In genomic region chr10:118495362-118495761, GRCm38 (mm10) we compare ENCODE assay signal across 29 mouse cellular contexts. TPM values are rescaled to one million over a fixed set of nuclear protein-coding genes. Genes with fewer than 3 reads are reported as not detected.
DNase-seq lines count a peak whose midpoint lies in the region; ATAC-seq lines count a peak whose summit lies in the region.
"Had no signal": no experiment of that assay in that cellular context is flagged by ENCODE, and none has a peak within 500 bp of the region (broad histone marks: within the 10 kb centered on the region; RNA-seq: fewer than 3 reads in every experiment).

No protein-coding gene starts in this region.

- DNase-seq in spleen, postnatal 36 days (ENCODE audit: low spot score in 2 of 2): peak; percentile 63 to 75
- no peak for DNase-seq in spleen, postnatal 10 days (ENCODE audit: low spot score in 2 of 2)
- DNase-seq in splenic B cell, adult 2 months (ENCODE audit: low read depth, low spot score): peak; percentile 76
- DNase-seq in kidney, postnatal 4 days: no peak
- DNase-seq: adrenal gland, adult 2 months; adrenal gland, postnatal 14 days; cerebellum, adult 11 months; cerebellum, adult 2 months; cerebellum, adult 9-11 months; cerebellum, postnatal 25 days; gastrocnemius, postnatal 25 days; heart, adult 18-20 months; heart, postnatal 14 days; heart, postnatal 4 days had no signal

- no peaks in the 10 kb centered on the region for H3K27me3 ChIP-seq in splenic B cell, adult 2 months (ENCODE audit: control insufficient read depth, insufficient read depth, low read length, poor library complexity, severe bottlenecking)
- no peaks in the 10 kb centered on the region for H3K27me3 ChIP-seq in hindbrain, embryonic 13.5 days
- H3K27me3 ChIP-seq: embryonic facial prominence, embryonic 12.5 days; embryonic facial prominence, embryonic 15.5 days; forebrain, embryonic 12.5 days; forebrain, embryonic 15.5 days; heart, embryonic 13.5 days; hindbrain, embryonic 15.5 days; intestine, embryonic 15.5 days; Patski had no signal

- no peak overlapping the region for H3K4me3 ChIP-seq in hindbrain, embryonic 13.5 days
- H3K4me3 ChIP-seq: embryonic facial prominence, embryonic 12.5 days; embryonic facial prominence, embryonic 15.5 days; erythroblast, embryonic 14.5 days; forebrain, embryonic 12.5 days; forebrain, embryonic 15.5 days; heart, embryonic 13.5 days; hindbrain, embryonic 15.5 days; intestine, embryonic 15.5 days had no signal

- no peak overlapping the region for H3K4me2 ChIP-seq in hindbrain, embryonic 13.5 days
- H3K4me2 ChIP-seq: embryonic facial prominence, embryonic 12.5 days; embryonic facial prominence, embryonic 15.5 days; forebrain, embryonic 12.5 days; forebrain, embryonic 15.5 days; heart, embryonic 13.5 days; hindbrain, embryonic 15.5 days; intestine, embryonic 15.5 days had no signal

- WGBS in hindbrain, embryonic 13.5 days: 74% methylated on average over 1 of the region's 1 CpGs

- H3K27ac ChIP-seq in hindbrain, embryonic 13.5 days: no peak overlapping the region
- H3K27ac ChIP-seq: embryonic facial prominence, embryonic 12.5 days; embryonic facial prominence, embryonic 15.5 days; forebrain, embryonic 12.5 days; forebrain, embryonic 15.5 days; heart, embryonic 13.5 days; hindbrain, embryonic 15.5 days; intestine, embryonic 15.5 days had no signal

- H3K36me3 ChIP-seq in splenic B cell, adult 2 months (ENCODE audit: control insufficient read depth, insufficient read depth, low read length, poor library complexity, severe bottlenecking): no peaks in the 10 kb centered on the region
- H3K36me3 ChIP-seq in hindbrain, embryonic 13.5 days: no peaks in the 10 kb centered on the region
- H3K36me3 ChIP-seq: embryonic facial prominence, embryonic 12.5 days; embryonic facial prominence, embryonic 15.5 days; forebrain, embryonic 12.5 days; forebrain, embryonic 15.5 days; G1E; heart, embryonic 13.5 days; hindbrain, embryonic 15.5 days; intestine, embryonic 15.5 days had no signal

- H3K4me1 ChIP-seq in hindbrain, embryonic 13.5 days (replicated peaks): no peaks in the 10 kb centered on the region
- H3K4me1 ChIP-seq: embryonic facial prominence, embryonic 12.5 days; embryonic facial prominence, embryonic 15.5 days; forebrain, embryonic 12.5 days; forebrain, embryonic 15.5 days; heart, embryonic 13.5 days; hindbrain, embryonic 15.5 days; intestine, embryonic 15.5 days had no signal

- no peaks in the 10 kb centered on the region for H3K9me3 ChIP-seq in hindbrain, embryonic 13.5 days
- H3K9me3 ChIP-seq: embryonic facial prominence, embryonic 12.5 days; embryonic facial prominence, embryonic 15.5 days; forebrain, embryonic 12.5 days; forebrain, embryonic 15.5 days; heart, embryonic 13.5 days; hindbrain, embryonic 15.5 days; intestine, embryonic 15.5 days had no signal

- peak; percentile 43 for ATAC-seq in activated CD4-positive, CD25-positive, alpha-beta regulatory T cell, adult 4 months
- no peak for ATAC-seq in hindbrain, embryonic 13.5 days (ENCODE audit: low FRiP score)
- ATAC-seq: forebrain, embryonic 15.5 days; intestine, embryonic 15.5 days; Patski had no signal

- H3K9ac ChIP-seq in hindbrain, embryonic 13.5 days: no peak overlapping the region
- H3K9ac ChIP-seq: embryonic facial prominence, embryonic 12.5 days; embryonic facial prominence, embryonic 15.5 days; forebrain, embryonic 12.5 days; forebrain, embryonic 15.5 days; heart, embryonic 13.5 days; hindbrain, embryonic 15.5 days; intestine, embryonic 15.5 days had no signal

RNA-seq across cellular contexts. Expression of gene Ifng, which starts 54.5 kb away (rescaled TPM):
- 1 to 10 TPM; 8.9 to 9.8 TPM for polyA plus RNA-seq in activated CD4-positive, CD25-positive, alpha-beta regulatory T cell, adult 4 months (2017; shearing (Covaris generic))
- not detected in 2 replicates for polyA plus RNA-seq in hindbrain, embryonic 13.5 days (2015; fragmentation: Nextera tagmentation; extraction: Ambion mirVana)
- polyA plus RNA-seq: adrenal gland, adult 2 months; cerebellum, adult 2 months; embryonic facial prominence, embryonic 12.5 days; embryonic facial prominence, embryonic 15.5 days; erythroblast, embryonic 14.5 days; forebrain, embryonic 12.5 days; forebrain, embryonic 15.5 days; G1E; gonadal fat pad, adult 2 months; heart, embryonic 13.5 days; heart, embryonic 16.5 days; hindbrain, embryonic 11.5 days; hindbrain, embryonic 15.5 days; intestine, embryonic 15.5 days; Patski had no signal

Comparison
In these comparisons a context has a peak if more than half of its experiments do, and no peak if none do; other contexts are left out.
1. DNase-seq: peak in spleen, postnatal 36 days (2 of 2) and splenic B cell, adult 2 months (single experiment); none in spleen, postnatal 10 days (0 of 2) and kidney, postnatal 4 days (0 of 2).